Mouse (Mus musculus) duodenum, adult 2 months (tissue): ENCODE results near the gene Eppin. TPM values are rescaled to one million over a fixed set of nuclear protein-coding genes. Genes with fewer than 3 reads are reported as not detected.

Source experiments
- polyA plus RNA-seq: library from polyadenylated mRNA; depleted of rRNA; stranded (reverse); fragments of >200 nt; gene quantifications from 2 replicates; pipeline ENCODE4 v1.2.3, GENCODE M21; 2012; ENCODE audit warnings: low replicate concordance; rRNA removed

Eppin gene
- not detected in 2 replicates for polyA plus RNA-seq

DNA sequence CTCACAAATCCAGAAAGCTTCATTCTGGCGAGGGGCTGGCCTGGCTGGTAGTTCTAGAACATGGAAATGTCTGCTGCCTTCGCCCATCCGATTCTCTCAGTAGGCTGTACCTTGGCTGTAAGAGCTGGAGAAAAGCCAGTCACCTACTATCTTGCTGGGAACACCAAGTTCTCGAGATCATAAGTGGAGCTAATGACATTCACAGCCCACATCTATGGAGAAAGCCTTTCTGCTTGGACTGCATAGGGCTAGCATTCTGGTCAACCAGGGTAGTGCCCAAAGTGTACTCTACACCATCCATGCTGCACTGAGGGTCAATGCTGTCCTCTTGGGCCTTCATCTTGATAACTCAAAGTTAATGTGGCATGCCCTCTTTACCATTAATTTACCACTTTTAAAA, at the start of gene Eppin:
Eppin (minus strand) TSS at position 101 of the 400 bp plus-strand sequence.

DNA sequence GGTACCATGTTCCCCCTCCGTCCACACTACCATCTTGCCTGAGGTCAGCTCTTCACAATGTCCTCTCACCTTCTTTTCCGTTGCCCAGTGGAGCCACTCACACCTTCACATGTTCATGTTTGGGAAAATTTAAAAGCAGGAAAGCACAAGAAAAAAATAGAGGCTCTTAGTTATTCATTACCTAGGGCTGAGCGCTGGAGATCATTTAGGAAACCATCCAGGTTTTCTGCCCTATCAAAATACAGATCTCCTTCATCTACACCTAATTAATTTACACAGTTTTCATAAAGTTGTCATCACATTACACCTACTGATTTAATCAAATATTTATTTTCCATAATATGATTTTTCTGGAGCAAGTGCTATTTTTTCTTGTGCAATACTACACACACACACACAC, 45.3 kb upstream of the Eppin start, which contains the start of gene Wfdc16:
Wfdc16 (minus strand) TSS at position 101 of the 400 bp plus-strand sequence.

DNA sequence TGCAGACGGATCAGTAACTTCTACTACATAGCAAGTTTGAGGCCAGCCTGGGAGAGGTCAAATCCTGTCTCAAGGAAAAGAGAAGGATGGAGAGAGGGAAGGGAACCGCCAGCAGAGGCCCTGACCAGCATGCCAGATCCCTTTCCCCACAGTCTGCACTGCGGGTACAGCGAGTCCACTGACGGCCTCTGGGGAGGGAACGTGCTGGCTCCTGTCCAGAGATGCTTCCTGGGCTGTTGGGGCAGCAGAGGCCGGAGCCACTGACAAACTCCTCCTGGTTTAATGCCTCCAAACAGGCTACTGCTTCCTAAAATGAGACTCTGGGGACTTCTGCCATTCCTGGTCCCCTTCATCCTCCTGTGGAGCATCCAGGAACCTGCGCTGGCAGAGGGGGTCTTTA, 20.1 kb upstream of the Eppin start, which contains the start of the genes Wfdc6b and Wfdc8:
Wfdc6b (plus strand) TSS at position 52 of the 400 bp plus-strand sequence.
Wfdc8 (minus strand) TSS at position 156 of the 400 bp plus-strand sequence.

DNA sequence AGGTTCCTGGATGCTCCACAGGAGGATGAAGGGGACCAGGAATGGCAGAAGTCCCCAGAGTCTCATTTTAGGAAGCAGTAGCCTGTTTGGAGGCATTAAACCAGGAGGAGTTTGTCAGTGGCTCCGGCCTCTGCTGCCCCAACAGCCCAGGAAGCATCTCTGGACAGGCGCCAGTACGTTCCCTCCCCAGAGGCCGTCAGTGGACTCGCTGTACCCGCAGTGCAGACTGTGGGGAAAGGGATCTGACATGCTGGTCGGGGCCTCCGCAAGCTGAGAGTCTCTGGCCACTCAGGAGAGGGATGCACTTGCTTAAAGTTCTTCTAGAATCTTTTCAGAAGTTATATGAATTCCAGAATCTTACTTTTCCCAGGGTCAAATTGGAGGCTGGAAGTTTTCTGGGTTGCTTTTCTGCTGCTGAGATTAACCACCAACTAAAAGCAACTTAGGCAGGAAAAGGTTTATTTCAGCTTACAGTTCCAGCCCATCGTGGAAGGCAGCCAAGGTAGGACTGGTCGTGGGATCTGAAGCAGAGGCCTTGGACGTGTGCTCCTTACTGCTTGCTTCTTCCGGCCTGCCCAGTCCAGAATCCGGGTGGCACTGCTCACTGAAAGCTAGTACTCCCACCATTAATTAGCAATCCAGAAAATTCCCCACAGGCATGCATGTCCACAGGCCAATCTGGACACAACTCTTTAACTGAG, 8.2 kb downstream of the Eppin start, which contains the start of gene Wfdc6a:
Wfdc6a (minus strand) TSS at position 423 of the 701 bp plus-strand sequence.

DNA sequence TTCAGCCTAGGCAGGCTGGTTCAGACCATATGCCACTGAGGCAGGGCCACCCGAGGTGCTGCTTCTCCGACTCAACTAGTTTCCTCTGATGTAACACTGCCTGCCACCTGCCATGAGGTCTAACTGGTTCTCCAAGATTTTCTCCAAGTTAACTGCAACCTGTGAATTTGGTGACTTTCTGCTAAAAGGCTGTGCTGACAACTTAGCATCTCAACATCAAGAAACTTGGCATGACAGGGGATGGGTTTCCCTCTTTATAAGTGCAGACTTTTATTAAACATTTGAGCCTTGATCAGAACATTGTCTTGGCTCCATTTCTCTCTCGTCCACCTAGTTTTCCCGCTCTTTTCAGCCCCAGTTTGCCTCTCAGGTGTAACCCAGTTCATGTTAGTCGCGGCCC, 20.0 kb downstream of the Eppin start, which contains the start of gene Spint3:
Spint3 (minus strand) TSS at position 101 of the 400 bp plus-strand sequence.

DNA sequence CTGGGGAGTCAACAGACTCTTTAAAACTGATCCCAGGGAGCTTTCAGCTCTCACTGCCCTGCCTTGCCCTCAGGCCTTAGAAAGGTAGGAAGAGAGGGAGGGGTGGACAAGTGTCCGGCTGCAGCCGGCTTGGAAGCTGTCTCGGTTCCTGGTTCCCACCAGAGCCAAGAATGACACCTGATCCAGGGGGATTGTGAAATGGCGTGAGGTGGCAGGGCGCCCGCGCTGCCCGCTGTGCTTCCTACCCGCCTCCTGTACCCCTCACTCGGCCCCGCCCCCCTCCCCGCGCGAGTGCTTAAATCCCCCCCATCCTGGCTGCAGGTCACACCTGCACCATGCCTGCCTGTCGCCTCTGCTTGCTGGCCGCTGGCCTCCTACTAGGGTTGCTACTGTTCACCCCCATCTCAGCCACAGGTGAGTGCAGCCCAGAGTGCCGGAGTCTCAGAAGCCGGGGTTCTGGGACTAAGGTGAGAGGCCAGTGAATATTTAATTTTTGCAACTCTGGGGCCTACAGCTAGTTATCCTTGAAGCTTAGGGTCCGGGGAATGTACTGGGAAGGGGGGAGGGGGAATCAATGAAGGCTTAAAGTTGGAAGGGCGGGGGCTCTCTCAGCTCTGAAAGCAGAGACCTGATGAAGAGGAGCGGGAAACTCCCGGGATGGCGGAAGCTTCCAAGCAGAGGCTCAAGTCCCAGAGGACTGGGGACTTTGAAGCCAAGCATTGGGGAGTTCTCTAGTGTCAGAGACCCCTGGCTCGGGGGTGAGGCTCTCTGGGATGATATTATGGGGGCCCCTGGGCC, 30.8 kb downstream of the Eppin start, which contains the start of gene Wfdc2:
Wfdc2 (plus strand) TSS at position 23 of the 798 bp plus-strand sequence.

Other genes starting within 250 kb of the Eppin start
- gene Slpi, start 204.5 kb downstream of the Eppin start, polyA plus RNA-seq, result 9.0 and 13.9 TPM in 2 replicates
- 0.17 and 70.7 TPM in 2 replicates for gene Rbpjl, start 190.5 kb downstream of the Eppin start, polyA plus RNA-seq
- gene Matn4, start 188.4 kb downstream of the Eppin start, polyA plus RNA-seq, result 0.81 and 1.6 TPM in 2 replicates
- gene Sdc4, start 149.7 kb downstream of the Eppin start, polyA plus RNA-seq, result 26.7 and 44.6 TPM in 2 replicates
- 289 and 485 TPM in 2 replicates for gene Sys1, start 136.6 kb downstream of the Eppin start, polyA plus RNA-seq
- 34.5 and 97.9 TPM in 2 replicates for gene Gm20458, start 132.6 kb downstream of the Eppin start, polyA plus RNA-seq
- not detected in 2 replicates for gene Trp53tg5, start 119.9 kb downstream of the Eppin start, polyA plus RNA-seq
- gene Dbndd2, start 107.5 kb downstream of the Eppin start, polyA plus RNA-seq, result 59.4 and 113 TPM in 2 replicates
- gene Pigt, start 96.1 kb downstream of the Eppin start, polyA plus RNA-seq, result 196 and 283 TPM in 2 replicates
- gene Wfdc2, start 31.2 kb downstream of the Eppin start, polyA plus RNA-seq, result 2.4 and 68.3 TPM in 2 replicates
- gene Spint3, start 20.1 kb downstream of the Eppin start, polyA plus RNA-seq, result not detected in 2 replicates
- not detected in 2 replicates for gene Wfdc6a, start 8.1 kb downstream of the Eppin start, polyA plus RNA-seq
- not detected in 2 replicates for gene Wfdc6b, start 19.9 kb upstream of the Eppin start, polyA plus RNA-seq
- not detected in 2 replicates for gene Wfdc8, start 20.0 kb upstream of the Eppin start, polyA plus RNA-seq
- gene Wfdc16, start 45.2 kb upstream of the Eppin start, polyA plus RNA-seq, result 0.16 TPM in 1 of 2 replicates, not detected in the other
- gene Wfdc10, start 62.5 kb upstream of the Eppin start, polyA plus RNA-seq, result 1.1 and 3.7 TPM in 2 replicates
- gene Wfdc9, start 63.0 kb upstream of the Eppin start, polyA plus RNA-seq, result not detected in 2 replicates
- gene Wfdc11, start 80.5 kb upstream of the Eppin start, polyA plus RNA-seq, result not detected in 2 replicates
- gene Wfdc13, start 91.5 kb upstream of the Eppin start, polyA plus RNA-seq, result 0.08 TPM in 1 of 2 replicates, not detected in the other
- gene Spint4, start 104.9 kb upstream of the Eppin start, polyA plus RNA-seq, result not detected in 2 replicates
- not detected in 2 replicates for gene Spint5, start 121.7 kb upstream of the Eppin start, polyA plus RNA-seq
- gene Wfdc3, start 152.3 kb upstream of the Eppin start, polyA plus RNA-seq, result 1.2 TPM in 1 of 2 replicates, not detected in the other
- 23.0 and 61.4 TPM in 2 replicates for gene Dnttip1, start 152.4 kb upstream of the Eppin start, polyA plus RNA-seq
- gene Ube2c, start 176.3 kb upstream of the Eppin start, polyA plus RNA-seq, result 68.5 and 95.4 TPM in 2 replicates
- gene Tnnc2, start 186.4 kb upstream of the Eppin start, polyA plus RNA-seq, result not detected in 2 replicates
- gene Snx21, start 192.2 kb upstream of the Eppin start, polyA plus RNA-seq, result 16.0 and 24.1 TPM in 2 replicates
- 157 and 164 TPM in 2 replicates for gene Acot8, start 211.3 kb upstream of the Eppin start, polyA plus RNA-seq
- 1.9 and 2.1 TPM in 2 replicates for gene Zswim3, start 211.5 kb upstream of the Eppin start, polyA plus RNA-seq
- 7.2 and 8.6 TPM in 2 replicates for gene Zswim1, start 229.1 kb upstream of the Eppin start, polyA plus RNA-seq
- gene Spata25, start 234.9 kb upstream of the Eppin start, polyA plus RNA-seq, result not detected in 2 replicates
- gene Ctsa, start 239.3 kb upstream of the Eppin start, polyA plus RNA-seq, result 283 and 318 TPM in 2 replicates
- 2.7 and 3.2 TPM in 2 replicates for gene Neurl2, start 239.9 kb upstream of the Eppin start, polyA plus RNA-seq